In the genomic region with DNA sequence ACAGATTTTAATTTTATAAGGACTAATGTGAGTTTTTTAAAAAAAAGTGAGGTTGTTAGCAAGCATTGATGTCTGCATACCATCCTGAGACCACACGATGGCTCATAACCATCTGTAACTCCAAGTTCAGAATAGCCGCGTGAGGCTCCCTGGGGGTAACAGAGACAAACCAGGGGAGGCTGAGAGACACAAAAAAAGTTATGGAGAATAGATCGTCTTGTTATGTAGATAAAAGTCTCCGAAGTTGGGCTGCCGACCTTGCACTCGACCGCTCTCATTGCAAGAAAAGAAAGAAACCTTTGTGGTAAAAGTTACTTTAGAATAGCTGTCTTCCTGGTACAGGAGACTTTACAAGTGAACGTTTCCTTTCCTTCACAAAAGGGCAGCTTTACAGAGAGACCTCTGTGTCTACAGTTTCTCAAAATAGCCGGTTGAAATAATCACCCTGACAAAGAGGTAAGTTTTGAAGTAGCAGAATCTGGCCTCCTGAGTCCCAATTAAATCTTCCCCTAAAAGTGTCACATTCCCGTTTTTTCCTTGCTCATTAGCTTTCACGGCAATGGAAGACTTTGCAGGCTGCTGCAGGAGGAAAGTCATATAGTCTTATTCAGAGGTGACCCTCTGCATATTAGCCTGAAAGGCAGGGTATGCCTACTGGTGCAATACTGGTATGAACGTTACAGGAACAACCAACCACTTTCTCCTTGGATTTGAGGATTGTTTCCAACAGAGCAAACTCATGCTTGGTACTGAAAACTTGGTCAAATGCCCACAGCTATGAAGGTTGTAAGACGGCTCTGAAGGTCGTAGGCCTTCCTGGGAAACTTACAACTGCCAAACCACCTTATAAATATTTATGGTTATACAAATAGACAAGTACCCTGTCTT, we compare ENCODE assay signal across 30 mouse cellular contexts. TPM values are rescaled to one million over a fixed set of nuclear protein-coding genes. Genes with fewer than 3 reads are reported as not detected.
DNase-seq lines count a peak whose midpoint lies in the region; ATAC-seq and TF ChIP-seq lines count a peak whose summit lies in the region.
"Had no signal": no experiment of that assay in that cellular context is flagged by ENCODE, and none has a peak within 500 bp of the region (broad histone marks: within the 10 kb centered on the region; RNA-seq: fewer than 3 reads in every experiment).

No protein-coding gene starts in this region.

- H3K9me3 ChIP-seq in intestine, embryonic 16.5 days (ENCODE audit: control insufficient read depth, low read length): no peaks in the 10 kb centered on the region
- H3K9me3 ChIP-seq in intestine, embryonic 15.5 days: no peaks in the 10 kb centered on the region
- no peaks in the 10 kb centered on the region for H3K9me3 ChIP-seq in ES-Bruce4 (replicated peaks; ENCODE audit: control insufficient read depth, insufficient read depth, low read length, poor library complexity, severe bottlenecking)
- no peaks in the 10 kb centered on the region for H3K9me3 ChIP-seq in ES-E14 (ENCODE audit: control insufficient read depth, insufficient read depth, low read depth, low read length)
- H3K9me3 ChIP-seq in kidney, embryonic 14.5 days (ENCODE audit: control insufficient read depth, low read length): no peaks in the 10 kb centered on the region
- H3K9me3 ChIP-seq: embryonic facial prominence, embryonic 15.5 days; forebrain, embryonic 12.5 days had no signal

- peak; percentile 95 for TF ChIP-seq EP300 in ES-Bruce4 (IDR thresholded peaks at IDR 0.05; ENCODE audit: insufficient read depth, low read depth, low read length)

- ATAC-seq in intestine, embryonic 16.5 days: no peak
- ATAC-seq in intestine, embryonic 15.5 days: no peak
- ATAC-seq in kidney, embryonic 14.5 days (ENCODE audit: low FRiP score, low TSS enrichment): no peak
- ATAC-seq: CD4-positive, CD25-positive, alpha-beta regulatory T cell, adult 4 months; forebrain, embryonic 14.5 days; forebrain, embryonic 16.5 days had no signal

- TF ChIP-seq CTCF in ES-Bruce4 (IDR thresholded peaks at IDR 0.05; ENCODE audit: low read depth, low read length): no peak

- peaks cover 8% of the 10 kb centered on the region; the same call in 1 of the 2 replicates for H3K4me1 ChIP-seq in intestine, embryonic 16.5 days (ENCODE audit: control insufficient read depth, insufficient read depth, low read length)
- peaks cover 8% of the 10 kb centered on the region; the same call in 1 of the 2 replicates for H3K4me1 ChIP-seq in intestine, embryonic 15.5 days (replicated peaks)
- H3K4me1 ChIP-seq in ES-Bruce4 (ENCODE audit: control insufficient read depth, insufficient read depth, low read length) (peaks cover 8% of the 10 kb centered on the region), ES-E14 (ENCODE audit: control insufficient read depth in 2 of 2, insufficient read depth in 2 of 2, low read length in 2 of 2, poor library complexity in 1 of 2) (peaks cover 17 to 24% of the 10 kb centered on the region in 2 experiments)
- no peaks in the 10 kb centered on the region for H3K4me1 ChIP-seq in kidney, embryonic 14.5 days (ENCODE audit: control insufficient read depth, insufficient read depth, low read length)

- no peaks in the 10 kb centered on the region for H3K36me3 ChIP-seq in intestine, embryonic 16.5 days (ENCODE audit: control insufficient read depth, insufficient read depth, low read length)
- H3K36me3 ChIP-seq in intestine, embryonic 15.5 days: no peaks in the 10 kb centered on the region
- H3K36me3 ChIP-seq in ES-Bruce4 (ENCODE audit: control insufficient read depth, insufficient read depth, low read length, poor library complexity, severe bottlenecking) (no peaks in the 10 kb centered on the region), ES-E14 (ENCODE audit: control insufficient read depth, insufficient read depth, low read length, poor library complexity, severe bottlenecking) (no peaks in the 10 kb centered on the region)
- H3K36me3 ChIP-seq in kidney, embryonic 14.5 days (ENCODE audit: control insufficient read depth, insufficient read depth, low read length): no peaks in the 10 kb centered on the region
- H3K36me3 ChIP-seq: embryonic facial prominence, embryonic 13.5 days; embryonic facial prominence, embryonic 15.5 days; forebrain, embryonic 10.5 days; forebrain, embryonic 12.5 days had no signal

- no peak overlapping the region for H3K4me3 ChIP-seq in intestine, embryonic 16.5 days (ENCODE audit: low read length)
- no peak overlapping the region for H3K4me3 ChIP-seq in intestine, embryonic 15.5 days (replicated peaks)
- no peak overlapping the region for H3K4me3 ChIP-seq in ES-Bruce4 (ENCODE audit: low read depth, low read length)
- no peak overlapping the region for H3K4me3 ChIP-seq in ES-E14 (ENCODE audit: insufficient read depth in 1 of 2, low read depth in 1 of 2, low read length in 2 of 2, poor library complexity in 1 of 2, severe bottlenecking in 1 of 2)
- H3K4me3 ChIP-seq in kidney, embryonic 14.5 days (ENCODE audit: low read length): no peak overlapping the region
- H3K4me3 ChIP-seq: embryonic facial prominence, embryonic 13.5 days; embryonic facial prominence, embryonic 15.5 days; erythroblast, embryonic 14.5 days; forebrain, embryonic 10.5 days; forebrain, embryonic 12.5 days had no signal

- H3K9ac ChIP-seq in intestine, embryonic 16.5 days (ENCODE audit: low read depth, low read length): no peak overlapping the region
- no peak overlapping the region for H3K9ac ChIP-seq in intestine, embryonic 15.5 days
- H3K9ac ChIP-seq in ES-Bruce4 (ENCODE audit: low read depth, poor library complexity, severe bottlenecking): no peak overlapping the region
- H3K9ac ChIP-seq in ES-E14 (ENCODE audit: insufficient read depth, low read depth, low read length, poor library complexity, severe bottlenecking): peak overlapping the region; percentile 14; the same call in 1 of the 2 replicates
- no peak overlapping the region for H3K9ac ChIP-seq in kidney, embryonic 14.5 days (ENCODE audit: low read depth, low read length)
- H3K9ac ChIP-seq: embryonic facial prominence, embryonic 13.5 days; embryonic facial prominence, embryonic 15.5 days; forebrain, embryonic 12.5 days had no signal

- in situ Hi-C loops in ES-E14 (cut with MboI; ENCODE audit: low sequenced_read_pairs in 2 of 2, unreplicated experiment in 2 of 2): no loop called here

- H3K4me2 ChIP-seq in intestine, embryonic 16.5 days (ENCODE audit: low read depth, low read length): no peak overlapping the region
- no peak overlapping the region for H3K4me2 ChIP-seq in intestine, embryonic 15.5 days (replicated peaks)
- H3K4me2 ChIP-seq in kidney, embryonic 14.5 days (replicated peaks; ENCODE audit: low read depth, low read length): no peak overlapping the region
- H3K4me2 ChIP-seq: embryonic facial prominence, embryonic 13.5 days; embryonic facial prominence, embryonic 15.5 days; forebrain, embryonic 12.5 days had no signal

- DNase-seq in ES-E14 (ENCODE audit: low read depth, low spot score) (peak; percentile 68), ZHBTc4 (ENCODE audit: low read depth, low spot score) (peak; percentile 90)
- no peak for DNase-seq in thymus, postnatal 0 days (ENCODE audit: low spot score)
- no peak for DNase-seq in heart, postnatal 4 days
- DNase-seq: adrenal gland, adult 2 months; adrenal gland, postnatal 10 days; adrenal gland, postnatal 25 days; B cell, adult 2 months; cerebellum, adult 11 months; cerebellum, adult 18-20 months; cerebellum, adult 8-10 months; cerebellum, adult 9-11 months; cerebellum, postnatal 14 days; cerebellum, postnatal 36 days; embryo, embryonic 11 days had no signal

- H3K27me3 ChIP-seq in intestine, embryonic 16.5 days (replicated peaks; ENCODE audit: control insufficient read depth, insufficient read depth, low read length): no peaks in the 10 kb centered on the region
- H3K27me3 ChIP-seq in intestine, embryonic 15.5 days (replicated peaks): no peaks in the 10 kb centered on the region
- no peaks in the 10 kb centered on the region for H3K27me3 ChIP-seq in ES-Bruce4 (ENCODE audit: control insufficient read depth, insufficient read depth, low read length, poor library complexity, severe bottlenecking)
- no peaks in the 10 kb centered on the region for H3K27me3 ChIP-seq in kidney, embryonic 14.5 days (ENCODE audit: control insufficient read depth, insufficient read depth, low read length)
- H3K27me3 ChIP-seq: CH12.LX; embryonic facial prominence, embryonic 15.5 days had no signal

- no peak for TF ChIP-seq POLR2A in ES-Bruce4 (IDR thresholded peaks at IDR 0.05; ENCODE audit: insufficient read depth, low read length)

- 81% methylated on average over 15 of the region's 15 CpGs for WGBS in intestine, embryonic 16.5 days
- 77% methylated on average over 15 of the region's 15 CpGs for WGBS in intestine, embryonic 15.5 days
- WGBS in kidney, embryonic 14.5 days: 84% methylated on average over 15 of the region's 15 CpGs

- 0 out of 2 replicates have a peak overlapping the region, but pooled peaks have one; percentile 23 for H3K27ac ChIP-seq in intestine, embryonic 16.5 days (ENCODE audit: low read length)
- no peak overlapping the region for H3K27ac ChIP-seq in intestine, embryonic 15.5 days
- H3K27ac ChIP-seq in ES-Bruce4 (ENCODE audit: insufficient read depth, low read length): peak overlapping the region; percentile 100
- H3K27ac ChIP-seq in ES-E14 (ENCODE audit: insufficient read depth, low read depth, low read length, poor library complexity, severe bottlenecking): peak overlapping the region; percentile 91; the same call in 1 of the 2 replicates
- H3K27ac ChIP-seq in kidney, embryonic 14.5 days (ENCODE audit: low read depth, low read length): no peak overlapping the region
- H3K27ac ChIP-seq: embryonic facial prominence, embryonic 13.5 days; embryonic facial prominence, embryonic 15.5 days; forebrain, embryonic 10.5 days; forebrain, embryonic 12.5 days had no signal

RNA-seq across cellular contexts. Expression of a gene that starts 5.3 kb away (rescaled TPM):
- polyA plus RNA-seq in intestine, embryonic 16.5 days (2015; fragmentation: Nextera tagmentation; extraction: Ambion mirVana): 0.22 and 0.64 TPM in 2 replicates
- 0.43 and 0.54 TPM in 2 replicates for polyA plus RNA-seq in intestine, embryonic 15.5 days (2015; fragmentation: Nextera tagmentation; extraction: Ambion mirVana)
- 19.2 and 22.6 TPM in 2 replicates for polyA plus RNA-seq in ES-Bruce4 (2011; ENCODE audit: insufficient read depth, insufficient read length, low read depth, missing spikeins)
- total RNA-seq in ES-E14 (2012; rRNA removed): 66.0 and 95.3 TPM in 2 replicates
- polyA plus RNA-seq in thymus, postnatal 0 days (2015; fragmentation: Nextera tagmentation; extraction: Ambion mirVana): 1.5 and 1.7 TPM in 2 replicates
- polyA plus RNA-seq in kidney, embryonic 14.5 days (2014; fragmentation: Nextera tagmentation; extraction: Ambion mirVana): 4.2 and 5.1 TPM in 2 replicates
- total RNA-seq in heart, postnatal 4 days (2021): not detected
- total RNA-seq: adrenal gland, adult 2 months; adrenal gland, postnatal 25 days; CH12.LX; common myeloid progenitor, adult 5-6 weeks; MEL had no signal
- polyA plus RNA-seq: CD4-positive, CD25-positive, alpha-beta regulatory T cell, adult 4 months; forebrain, embryonic 14.5 days; forebrain, embryonic 16.5 days had no signal

RNA-seq across cellular contexts. Expression of a gene that starts 7.8 kb away (rescaled TPM):
- 73.4 and 83.1 TPM in 2 replicates for polyA plus RNA-seq in intestine, embryonic 16.5 days (2015; fragmentation: Nextera tagmentation; extraction: Ambion mirVana)
- 80.0 and 85.4 TPM in 2 replicates for polyA plus RNA-seq in intestine, embryonic 15.5 days (2015; fragmentation: Nextera tagmentation; extraction: Ambion mirVana)
- polyA plus RNA-seq in ES-Bruce4 (2011; ENCODE audit: insufficient read depth, insufficient read length, low read depth, missing spikeins): 132 and 134 TPM in 2 replicates
- total RNA-seq in ES-E14 (2012; rRNA removed): 321 and 677 TPM in 2 replicates
- polyA plus RNA-seq in thymus, postnatal 0 days (2015; fragmentation: Nextera tagmentation; extraction: Ambion mirVana): 243 and 252 TPM in 2 replicates
- polyA plus RNA-seq in kidney, embryonic 14.5 days (2014; fragmentation: Nextera tagmentation; extraction: Ambion mirVana): 61.4 and 83.5 TPM in 2 replicates
- 10 to 100 TPM; 77.9 to 96.2 TPM for total RNA-seq in heart, postnatal 4 days (2021)

RNA-seq across cellular contexts. Expression of a gene that starts 34.2 kb away (rescaled TPM):
- polyA plus RNA-seq in intestine, embryonic 16.5 days (2015; fragmentation: Nextera tagmentation; extraction: Ambion mirVana): 1,309 and 1,475 TPM in 2 replicates
- 1,578 and 1,609 TPM in 2 replicates for polyA plus RNA-seq in intestine, embryonic 15.5 days (2015; fragmentation: Nextera tagmentation; extraction: Ambion mirVana)
- 3,626 and 3,708 TPM in 2 replicates for polyA plus RNA-seq in ES-Bruce4 (2011; ENCODE audit: insufficient read depth, insufficient read length, low read depth, missing spikeins)
- 1,660 and 1,758 TPM in 2 replicates for total RNA-seq in ES-E14 (2012; rRNA removed)
- polyA plus RNA-seq in thymus, postnatal 0 days (2015; fragmentation: Nextera tagmentation; extraction: Ambion mirVana): 1,223 and 1,279 TPM in 2 replicates
- polyA plus RNA-seq in kidney, embryonic 14.5 days (2014; fragmentation: Nextera tagmentation; extraction: Ambion mirVana): 1,653 and 1,961 TPM in 2 replicates
- total RNA-seq in heart, postnatal 4 days (2021): 1,000 to 10,000 TPM; 1,093 to 1,133 TPM

RNA-seq across cellular contexts. Expression of a gene that starts 43.6 kb away (rescaled TPM):
- 132 and 136 TPM in 2 replicates for polyA plus RNA-seq in intestine, embryonic 16.5 days (2015; fragmentation: Nextera tagmentation; extraction: Ambion mirVana)
- polyA plus RNA-seq in intestine, embryonic 15.5 days (2015; fragmentation: Nextera tagmentation; extraction: Ambion mirVana): 124 and 128 TPM in 2 replicates
- 28.2 and 31.7 TPM in 2 replicates for polyA plus RNA-seq in ES-Bruce4 (2011; ENCODE audit: insufficient read depth, insufficient read length, low read depth, missing spikeins)
- total RNA-seq in ES-E14 (2012; rRNA removed): 96.7 and 98.7 TPM in 2 replicates
- 95.8 and 96.9 TPM in 2 replicates for polyA plus RNA-seq in thymus, postnatal 0 days (2015; fragmentation: Nextera tagmentation; extraction: Ambion mirVana)
- polyA plus RNA-seq in kidney, embryonic 14.5 days (2014; fragmentation: Nextera tagmentation; extraction: Ambion mirVana): 122 and 140 TPM in 2 replicates
- 10 to 100 TPM; 37.3 to 39.2 TPM for total RNA-seq in heart, postnatal 4 days (2021)

RNA-seq across cellular contexts. Expression of a gene that starts 51.7 kb away (rescaled TPM):
- polyA plus RNA-seq in intestine, embryonic 16.5 days (2015; fragmentation: Nextera tagmentation; extraction: Ambion mirVana): 5.0 and 5.5 TPM in 2 replicates
- 4.8 and 4.9 TPM in 2 replicates for polyA plus RNA-seq in intestine, embryonic 15.5 days (2015; fragmentation: Nextera tagmentation; extraction: Ambion mirVana)
- polyA plus RNA-seq in ES-Bruce4 (2011; ENCODE audit: insufficient read depth, insufficient read length, low read depth, missing spikeins): 2.7 and 3.0 TPM in 2 replicates
- 2.1 and 2.2 TPM in 2 replicates for total RNA-seq in ES-E14 (2012; rRNA removed)
- 70.4 and 80.2 TPM in 2 replicates for polyA plus RNA-seq in thymus, postnatal 0 days (2015; fragmentation: Nextera tagmentation; extraction: Ambion mirVana)
- 3.5 and 4.8 TPM in 2 replicates for polyA plus RNA-seq in kidney, embryonic 14.5 days (2014; fragmentation: Nextera tagmentation; extraction: Ambion mirVana)
- total RNA-seq in heart, postnatal 4 days (2021): 1 to 10 TPM; 1.5 to 1.9 TPM

Comparison
In these comparisons a context has a peak if more than half of its experiments do, and no peak if none do; other contexts are left out.
1. H3K27ac ChIP-seq: peak in intestine, embryonic 16.5 days (single experiment), ES-Bruce4 (single experiment) and ES-E14 (single experiment); none in intestine, embryonic 15.5 days (single experiment) and kidney, embryonic 14.5 days (single experiment).
2. DNase-seq: peak in ES-E14 (single experiment) and ZHBTc4 (single experiment); none in thymus, postnatal 0 days (single experiment) and heart, postnatal 4 days (single experiment).